Mouse (Mus musculus) neural tube, embryonic 13.5 days (tissue): Measurements from ENCODE around the gene Uvrag. TPM values are rescaled to one million over a fixed set of nuclear protein-coding genes. Genes with fewer than 3 reads are reported as not detected.

ENCODE experiments used
- ATAC-seq: fragments of 200-750 bp; cut with Nextera tagmentation; 2 replicates; pipeline ENCODE4 v1.8.0; 2017; ENCODE audit warnings: low read depth, mild to moderate bottlenecking, moderate TSS enrichment, moderate library complexity
- H3K27ac ChIP-seq: fragments of 300-500 bp; sonication (generic); replicated peaks from 2 replicates; pipeline ENCODE4 v1.5.1; 2015; ENCODE audit warnings: moderate library complexity, mild to moderate bottlenecking, inconsistent platforms
- H3K27me3 ChIP-seq: fragments of 300-500 bp; sonication (generic); 2 replicates; pipeline ENCODE4 v1.6.1; 2015; ENCODE audit warnings: mild to moderate bottlenecking, inconsistent platforms
- H3K36me3 ChIP-seq: fragments of 300-500 bp; sonication (generic); 2 replicates; pipeline ENCODE4 v1.6.1; 2015; ENCODE audit warnings: mild to moderate bottlenecking, inconsistent platforms
- H3K4me1 ChIP-seq: fragments of 300-500 bp; sonication (generic); replicated peaks from 2 replicates; pipeline ENCODE4 v1.6.1; 2015; ENCODE audit warnings: inconsistent platforms
- H3K4me2 ChIP-seq: fragments of 300-500 bp; sonication (generic); 2 replicates; pipeline ENCODE4 v1.6.1; 2015; ENCODE audit warnings: inconsistent platforms, mild to moderate bottlenecking, moderate library complexity
- H3K4me3 ChIP-seq: fragments of 300-500 bp; sonication (generic); 2 replicates; pipeline ENCODE4 v1.5.1; 2015; ENCODE audit warnings: mild to moderate bottlenecking, inconsistent platforms
- H3K9ac ChIP-seq: fragments of 300-500 bp; sonication (generic); 2 replicates; pipeline ENCODE4 v1.6.1; 2015; ENCODE audit warnings: moderate library complexity, mild to moderate bottlenecking, inconsistent platforms
- H3K9me3 ChIP-seq: fragments of 300-500 bp; sonication (generic); 2 replicates; pipeline ENCODE4 v1.6.1; 2016; ENCODE audit warnings: inconsistent platforms
- whole genome bisulfite sequencing: fragments of 180-500 bp; shearing (Covaris S2); methylation state at CpG from one replicate; pipeline ENCODE4 v1.1.7; 2015; 5-methylcytosine and 5-hydroxymethylcytosine counted together
- polyA plus RNA-seq: library from polyadenylated mRNA; unstranded; fragments of >200 nt; fragmentation: Nextera tagmentation; extraction: Ambion mirVana; gene quantifications from 2 replicates; pipeline ENCODE4 v1.2.1, GENCODE M21; 2015

Gene Uvrag
- polyA plus RNA-seq, 1 experiment from 2014 or later = 16.6 TPM

GRCm38 (mm10) chr7:99043923-99044322 is 97.0 kb downstream of the Uvrag start:
- Histone ChIP-seq H3K27ac (no peak overlapping the region), H3K9ac (no peak overlapping the region), H3K4me2 (no peak overlapping the region), H3K4me3 (no peak overlapping the region), H3K27me3 (no peaks in the 10 kb centered on the region), H3K9me3 (no peaks in the 10 kb centered on the region), H3K4me1 (peaks cover 12% of the 10 kb centered on the region; the same call in 1 of the 2 replicates), H3K36me3 (no peaks in the 10 kb centered on the region)
- no peak for ATAC-seq
- 76% methylated on average over 7 of the region's 7 CpGs for WGBS

GRCm38 (mm10) chr7:99043322-99043721 is 97.6 kb downstream of the Uvrag start:
- Histone ChIP-seq H3K4me3 (no peak overlapping the region), H3K27ac (no peak overlapping the region), H3K27me3 (no peaks in the 10 kb centered on the region), H3K9ac (no peak overlapping the region), H3K4me2 (no peak overlapping the region), H3K9me3 (no peaks in the 10 kb centered on the region), H3K4me1 (peaks cover 12% of the 10 kb centered on the region; the same call in 1 of the 2 replicates), H3K36me3 (no peaks in the 10 kb centered on the region)
- 93% methylated on average over 3 of the region's 3 CpGs for WGBS
- ATAC-seq = no peak

- Histone ChIP-seq H3K4me1 (peaks cover 7% of the 10 kb centered on the region; the same call in 1 of the 2 replicates), H3K27me3 (no peaks in the 10 kb centered on the region), H3K4me2 (no peak overlapping the region), H3K36me3 (no peaks in the 10 kb centered on the region), H3K9me3 (no peaks in the 10 kb centered on the region; the same call in 1 of the 2 replicates), H3K9ac (no peak overlapping the region), H3K4me3 (no peak overlapping the region), H3K27ac (no peak overlapping the region)
- no peak for ATAC-seq
- WGBS = 80% methylated on average over 9 of the region's 9 CpGs
These were observed 99.1 kb downstream of the Uvrag start for GRCm38 (mm10) chr7:99041818-99042217.

GRCm38 (mm10) chr7:99039912-99040311 is 101.0 kb downstream of the Uvrag start:
- Histone ChIP-seq H3K9me3 (no peaks in the 10 kb centered on the region; the same call in 1 of the 2 replicates), H3K27ac (no peak overlapping the region), H3K36me3 (no peaks in the 10 kb centered on the region), H3K27me3 (no peaks in the 10 kb centered on the region), H3K4me3 (no peak overlapping the region), H3K4me2 (no peak overlapping the region), H3K9ac (no peak overlapping the region), H3K4me1 (no peaks in the 10 kb centered on the region)
- no peak for ATAC-seq
- WGBS = 95% methylated on average over 8 of the region's 8 CpGs

- no peak for ATAC-seq
- H3K9me3 ChIP-seq = no peaks in the 10 kb centered on the region; the same call in 1 of the 2 replicates
- H3K9ac ChIP-seq = no peak overlapping the region
- no peak overlapping the region for H3K4me2 ChIP-seq
- H3K36me3 ChIP-seq = no peaks in the 10 kb centered on the region
- WGBS = 92% methylated on average over 8 of the region's 8 CpGs
- no peaks in the 10 kb centered on the region for H3K4me1 ChIP-seq
- H3K4me3 ChIP-seq = no peak overlapping the region
- H3K27ac ChIP-seq = no peak overlapping the region
- H3K27me3 ChIP-seq = no peaks in the 10 kb centered on the region
These were observed 104.7 kb downstream of the Uvrag start for GRCm38 (mm10) chr7:99036284-99036683.

- WGBS = 93% methylated on average over 2 of the region's 2 CpGs
These were observed 106.0 kb downstream of the Uvrag start for GRCm38 (mm10) chr7:99034909-99035308.

GRCm38 (mm10) chr7:99033838-99034237 is 107.1 kb downstream of the Uvrag start:
- WGBS = 88% methylated on average over 5 of the region's 5 CpGs
- H3K4me2 ChIP-seq = no peak overlapping the region
- H3K27me3 ChIP-seq = no peaks in the 10 kb centered on the region
- no peak overlapping the region for H3K9ac ChIP-seq
- H3K4me3 ChIP-seq = no peak overlapping the region
- no peaks in the 10 kb centered on the region; the same call in 1 of the 2 replicates for H3K9me3 ChIP-seq
- ATAC-seq = no peak
- H3K27ac ChIP-seq = no peak overlapping the region
- H3K36me3 ChIP-seq = no peaks in the 10 kb centered on the region
- no peaks in the 10 kb centered on the region for H3K4me1 ChIP-seq

More at GRCm38 (mm10) chr7:99034909-99035308, 106.0 kb downstream of the Uvrag start:
- no peaks in the 10 kb centered on the region for H3K4me1 ChIP-seq
- H3K9ac ChIP-seq = no peak overlapping the region
- H3K4me2 ChIP-seq = no peak overlapping the region
- H3K36me3 ChIP-seq = no peaks in the 10 kb centered on the region
- ATAC-seq = no peak
- no peaks in the 10 kb centered on the region; the same call in 1 of the 2 replicates for H3K9me3 ChIP-seq
- no peak overlapping the region for H3K4me3 ChIP-seq
- H3K27me3 ChIP-seq = no peaks in the 10 kb centered on the region
- H3K27ac ChIP-seq = no peak overlapping the region

- no peaks in the 10 kb centered on the region for H3K36me3 ChIP-seq
- ATAC-seq = no peak
- no peak overlapping the region for H3K27ac ChIP-seq
- no peaks in the 10 kb centered on the region for H3K4me1 ChIP-seq
- H3K4me3 ChIP-seq = no peak overlapping the region
- H3K9me3 ChIP-seq = no peaks in the 10 kb centered on the region; the same call in 1 of the 2 replicates
- no peaks in the 10 kb centered on the region for H3K27me3 ChIP-seq
- H3K4me2 ChIP-seq = no peak overlapping the region
- 93% methylated on average over 3 of the region's 3 CpGs for WGBS
- H3K9ac ChIP-seq = no peak overlapping the region
These were observed 107.6 kb downstream of the Uvrag start for GRCm38 (mm10) chr7:99033314-99033713.

- WGBS = 92% methylated on average over 8 of the region's 8 CpGs
- H3K9me3 ChIP-seq = no peaks in the 10 kb centered on the region
- no peaks in the 10 kb centered on the region for H3K27me3 ChIP-seq
- no peak overlapping the region for H3K9ac ChIP-seq
- H3K4me1 ChIP-seq = no peaks in the 10 kb centered on the region
- H3K4me3 ChIP-seq = no peak overlapping the region
- no peak overlapping the region for H3K4me2 ChIP-seq
- no peak for ATAC-seq
- no peak overlapping the region for H3K27ac ChIP-seq
- no peaks in the 10 kb centered on the region for H3K36me3 ChIP-seq
These were observed 108.9 kb downstream of the Uvrag start for GRCm38 (mm10) chr7:99032051-99032450.

GRCm38 (mm10) chr7:99028108-99028507 is 112.8 kb downstream of the Uvrag start:
- WGBS = 89% methylated on average over 7 of the region's 7 CpGs

GRCm38 (mm10) chr7:99027185-99027584 is 113.8 kb downstream of the Uvrag start:
- H3K36me3 ChIP-seq = no peaks in the 10 kb centered on the region
- no peak overlapping the region for H3K4me2 ChIP-seq
- no peak overlapping the region for H3K27ac ChIP-seq
- 86% methylated on average over 5 of the region's 5 CpGs for WGBS
- H3K27me3 ChIP-seq = no peaks in the 10 kb centered on the region
- no peaks in the 10 kb centered on the region for H3K4me1 ChIP-seq
- H3K9me3 ChIP-seq = no peaks in the 10 kb centered on the region
- no peak overlapping the region for H3K9ac ChIP-seq
- ATAC-seq = no peak
- no peak overlapping the region for H3K4me3 ChIP-seq

More at GRCm38 (mm10) chr7:99028108-99028507, 112.8 kb downstream of the Uvrag start:
- H3K9ac ChIP-seq = no peak overlapping the region
- no peak overlapping the region for H3K4me2 ChIP-seq
- H3K36me3 ChIP-seq = no peaks in the 10 kb centered on the region
- ATAC-seq = no peak
- no peak overlapping the region for H3K27ac ChIP-seq
- H3K4me3 ChIP-seq = no peak overlapping the region
- no peaks in the 10 kb centered on the region for H3K9me3 ChIP-seq
- no peaks in the 10 kb centered on the region for H3K4me1 ChIP-seq
- no peaks in the 10 kb centered on the region for H3K27me3 ChIP-seq

GRCm38 (mm10) chr7:99025989-99026388 is 115.0 kb downstream of the Uvrag start:
- 90% methylated on average over 10 of the region's 10 CpGs for whole genome bisulfite sequencing
- H3K4me2 ChIP-seq = no peak overlapping the region
- H3K27ac ChIP-seq = no peak overlapping the region
- no peak overlapping the region for H3K4me3 ChIP-seq
- H3K9me3 ChIP-seq = no peaks in the 10 kb centered on the region
- H3K27me3 ChIP-seq = no peaks in the 10 kb centered on the region
- no peaks in the 10 kb centered on the region for H3K4me1 ChIP-seq
- H3K9ac ChIP-seq = no peak overlapping the region
- no peak for ATAC-seq
- no peaks in the 10 kb centered on the region for H3K36me3 ChIP-seq

GRCm38 (mm10) chr7:99025265-99025664 is 115.7 kb downstream of the Uvrag start:
- 86% methylated on average over 7 of the region's 7 CpGs for WGBS
- Histone ChIP-seq H3K4me2 (no peak overlapping the region), H3K9ac (no peak overlapping the region), H3K9me3 (no peaks in the 10 kb centered on the region), H3K27ac (no peak overlapping the region), H3K4me3 (no peak overlapping the region), H3K4me1 (peaks cover 2% of the 10 kb centered on the region; the same call in 1 of the 2 replicates), H3K36me3 (no peaks in the 10 kb centered on the region), H3K27me3 (no peaks in the 10 kb centered on the region)
- ATAC-seq = no peak
